Mouse (Mus musculus): ENCODE measurements around the gene Tkt.

The Tkt gene

DNA sequence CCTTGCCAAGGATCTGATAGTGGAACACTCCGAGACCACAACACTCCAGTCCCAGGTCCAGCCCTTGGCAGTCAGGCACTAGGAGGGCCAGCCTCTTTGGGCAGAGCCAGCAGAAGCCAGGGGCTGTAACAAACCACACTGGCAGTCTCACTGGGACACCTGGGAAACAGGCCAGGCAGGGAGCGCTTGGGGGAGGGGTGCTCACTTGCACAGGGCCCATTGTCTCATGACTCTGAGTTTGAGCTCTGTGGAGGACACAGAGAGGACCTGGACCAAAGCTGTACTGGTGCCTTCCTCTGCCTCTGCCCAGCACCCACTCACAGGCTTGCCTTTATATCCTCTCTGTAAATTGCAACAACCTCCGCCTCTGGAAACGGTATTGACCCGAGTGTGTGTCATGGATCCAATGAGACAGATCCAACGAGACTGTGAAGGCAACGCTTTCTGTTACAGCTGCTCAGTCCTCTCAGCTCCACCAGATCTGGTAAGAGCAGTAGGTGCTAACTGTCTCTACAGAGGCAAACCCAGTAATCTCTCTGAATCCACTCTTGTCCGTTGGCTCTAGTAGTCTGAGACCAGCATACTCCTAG is at the start of gene Tkt:
TSS of gene Tkt (plus strand) at position 229 of the 590 bp plus-strand sequence.
- TF ChIP-seq GATA4 (IDR thresholded peaks at IDR 0.05; ENCODE audit: insufficient replicate concordance, low read length), result no peak

- no peak for TF ChIP-seq GATA4 (IDR thresholded peaks at IDR 0.05; ENCODE audit: insufficient replicate concordance, low read length)
These were observed 43.2 kb upstream of the Tkt start for GRCm38 (mm10) chr14:30504990-30505389.

- TF ChIP-seq GATA4 (IDR thresholded peaks at IDR 0.05; ENCODE audit: insufficient replicate concordance, low read length), result no peak
These were observed 37.9 kb upstream of the Tkt start for GRCm38 (mm10) chr14:30510214-30510763.

DNA sequence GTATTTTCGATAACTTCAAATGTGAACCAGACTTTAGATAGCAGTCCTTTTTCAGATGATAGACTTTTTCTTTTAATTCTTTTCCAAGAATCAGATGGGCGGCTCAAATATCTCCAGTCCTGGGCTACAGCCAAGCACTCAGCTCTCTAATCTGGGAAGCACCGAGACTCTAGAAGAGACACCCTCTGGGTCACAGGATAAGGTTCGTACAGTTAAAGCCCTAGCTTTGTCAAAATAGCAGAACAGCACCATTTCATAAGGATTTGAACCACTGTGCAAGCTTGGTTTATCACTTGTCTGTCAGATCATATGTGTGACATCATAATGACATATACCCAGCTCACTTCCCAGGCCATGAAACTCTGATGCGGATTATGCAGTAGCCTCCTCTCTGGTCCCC is 35.3 kb upstream of the Tkt start:
- TF ChIP-seq GATA4 (IDR thresholded peaks at IDR 0.05; ENCODE audit: insufficient replicate concordance, low read length), result no peak

- no peak for TF ChIP-seq GATA4 (IDR thresholded peaks at IDR 0.05; ENCODE audit: insufficient replicate concordance, low read length)
These were observed 32.0 kb upstream of the Tkt start for GRCm38 (mm10) chr14:30515931-30516723.

GRCm38 (mm10) chr14:30519323-30519722 is 28.8 kb upstream of the Tkt start:
- TF ChIP-seq GATA4 (IDR thresholded peaks at IDR 0.05; ENCODE audit: insufficient replicate concordance, low read length), result no peak

- no peak for TF ChIP-seq GATA4 (IDR thresholded peaks at IDR 0.05; ENCODE audit: insufficient replicate concordance, low read length)
These were observed 24.8 kb upstream of the Tkt start for GRCm38 (mm10) chr14:30523356-30523755.

DNA sequence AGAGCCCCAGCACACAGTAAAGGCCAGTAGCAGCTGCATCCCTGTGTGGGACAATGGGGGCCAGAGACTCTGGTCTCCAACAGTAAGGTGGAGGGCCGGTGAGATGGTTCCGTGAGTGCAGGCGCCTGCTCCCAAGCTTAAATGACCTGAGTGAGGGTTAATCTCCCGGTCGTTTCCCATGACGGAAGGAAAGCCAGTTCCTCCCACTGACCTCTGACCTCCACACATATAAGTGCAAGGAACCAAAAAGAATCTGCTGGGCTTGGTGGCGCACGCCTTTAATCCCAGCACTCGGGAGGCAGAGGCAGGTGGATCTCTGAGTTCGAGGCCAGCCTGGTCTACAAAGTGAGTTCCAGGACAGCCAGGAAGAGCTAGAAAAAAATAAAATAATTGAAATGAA is 19.8 kb upstream of the Tkt start:
- TF ChIP-seq GATA4 (IDR thresholded peaks at IDR 0.05; ENCODE audit: insufficient replicate concordance, low read length), result no peak

DNA sequence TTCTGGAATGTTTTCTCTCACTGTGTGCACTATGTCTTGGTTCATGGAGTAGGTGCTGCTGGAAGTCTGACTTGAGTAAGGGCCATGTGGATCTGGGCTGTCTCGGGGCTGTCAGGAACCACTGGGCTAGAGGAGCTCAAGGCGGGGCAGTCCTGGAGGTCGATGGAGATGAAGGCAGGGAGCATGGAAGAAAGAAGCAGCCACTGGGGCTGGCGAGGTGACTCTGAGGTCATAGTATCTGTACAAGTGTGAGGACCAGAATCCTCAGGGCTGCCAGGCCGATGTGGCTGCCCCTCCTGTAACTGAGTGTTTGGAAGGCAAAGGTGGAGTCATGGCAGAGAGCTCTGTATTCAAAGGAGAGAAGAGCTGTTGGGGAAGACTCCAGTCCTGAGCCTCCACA is 19.2 kb upstream of the Tkt start:
- no peak for TF ChIP-seq GATA4 (IDR thresholded peaks at IDR 0.05; ENCODE audit: insufficient replicate concordance, low read length)

GRCm38 (mm10) chr14:30529454-30529853 is 18.7 kb upstream of the Tkt start:
- no peak for TF ChIP-seq GATA4 (IDR thresholded peaks at IDR 0.05; ENCODE audit: insufficient replicate concordance, low read length)

DNA sequence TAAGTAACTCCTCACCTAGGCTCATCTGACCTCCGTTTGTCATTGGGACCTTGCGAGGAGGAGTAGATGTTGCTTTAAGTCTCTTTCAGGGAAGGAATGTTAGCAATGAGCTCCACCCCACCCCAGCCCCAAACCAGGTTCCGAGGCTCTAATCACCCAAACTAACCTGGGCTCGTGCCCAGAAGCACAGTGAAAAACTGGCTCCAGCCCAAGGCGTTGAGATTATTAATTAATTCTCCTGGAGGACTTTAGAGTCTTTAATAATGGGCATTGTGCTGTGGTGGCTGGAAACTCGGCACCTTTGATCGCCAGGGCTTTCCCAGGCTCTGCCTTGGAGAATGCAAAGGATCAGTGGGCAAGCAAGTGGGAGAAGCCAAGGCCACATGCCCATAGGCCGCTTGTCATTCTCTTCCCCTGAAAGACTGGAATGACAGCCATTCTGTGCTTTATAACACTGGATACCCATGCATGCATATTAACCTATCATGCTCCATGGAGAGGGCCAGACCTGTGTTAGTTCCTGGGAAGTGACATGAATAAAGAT is 17.4 kb upstream of the Tkt start:
- TF ChIP-seq GATA4 (IDR thresholded peaks at IDR 0.05; ENCODE audit: insufficient replicate concordance, low read length), result no peak

GRCm38 (mm10) chr14:30531431-30531830 is 16.7 kb upstream of the Tkt start:
- TF ChIP-seq GATA4 (IDR thresholded peaks at IDR 0.05; ENCODE audit: insufficient replicate concordance, low read length), result no peak

- no peak for TF ChIP-seq GATA4 (IDR thresholded peaks at IDR 0.05; ENCODE audit: insufficient replicate concordance, low read length)
These were observed 16.3 kb upstream of the Tkt start for GRCm38 (mm10) chr14:30531896-30532295.

DNA sequence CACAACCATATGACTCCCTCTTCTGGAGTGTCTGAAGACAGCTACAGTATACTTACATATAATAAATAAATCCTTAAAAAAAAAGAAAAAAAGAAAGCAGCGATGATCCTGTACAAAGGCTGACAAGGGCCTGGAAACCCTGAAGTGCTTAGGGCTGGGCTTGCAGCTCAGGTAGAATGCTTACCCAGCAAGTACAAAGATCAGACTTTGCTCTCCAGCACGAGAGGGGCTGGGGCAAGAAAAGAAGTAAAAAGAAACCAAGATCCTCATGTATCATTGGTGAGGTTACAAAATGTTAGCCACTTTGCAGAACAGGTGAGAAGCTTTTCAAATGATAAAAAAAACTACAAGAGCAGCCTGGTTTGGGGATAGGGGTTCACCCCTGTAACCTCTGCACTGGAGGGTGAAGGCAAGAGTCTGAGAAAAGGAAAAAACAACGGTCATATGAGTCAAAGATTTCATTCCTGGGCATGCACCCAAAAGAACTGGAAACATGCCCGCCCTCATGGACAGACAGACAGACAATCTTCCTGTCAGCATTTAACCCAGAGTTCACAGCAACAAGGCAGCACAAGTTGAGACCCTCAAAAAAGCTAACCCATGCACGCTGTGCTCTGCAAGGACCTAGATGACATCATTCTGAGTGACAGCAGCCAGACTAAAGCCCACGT is 14.2 kb upstream of the Tkt start:
- no peak for TF ChIP-seq GATA4 (IDR thresholded peaks at IDR 0.05; ENCODE audit: insufficient replicate concordance, low read length)

DNA sequence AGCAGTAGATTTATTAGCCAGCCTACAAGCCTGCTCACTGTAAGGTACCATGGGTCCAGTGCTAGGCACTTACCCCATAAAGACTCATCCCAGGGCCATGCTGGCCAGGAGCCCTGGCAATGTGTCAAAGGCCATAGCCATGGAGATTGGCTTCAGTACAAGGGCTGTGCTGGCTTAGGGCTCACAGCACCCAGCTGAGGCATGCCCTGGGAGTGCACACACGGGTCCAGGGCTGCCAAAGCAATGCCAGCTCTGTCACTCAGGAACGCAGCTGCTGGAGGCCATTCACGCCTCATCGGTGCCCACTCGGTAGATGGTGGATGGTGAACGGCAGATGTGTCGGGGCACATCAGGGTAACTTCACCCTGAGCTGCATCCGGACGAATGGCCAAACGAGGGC is 6.6 kb upstream of the Tkt start:
- no peak; the same call in 1 of the 2 replicates for TF ChIP-seq GATA4 (IDR thresholded peaks at IDR 0.05; ENCODE audit: insufficient replicate concordance, low read length)
